Mouse (Mus musculus) frontal cortex, postnatal 10 days (tissue): Measurements from ENCODE around the gene Abca12.

Experiments used
- DNase-seq, 2 experiments: peaks; one replicate each; pipeline ENCODE4 v3.0.0; 2022; ENCODE audit warnings: low spot score in 2 of 2, mixed read lengths in 1 of 2

The Abca12 gene

DNA sequence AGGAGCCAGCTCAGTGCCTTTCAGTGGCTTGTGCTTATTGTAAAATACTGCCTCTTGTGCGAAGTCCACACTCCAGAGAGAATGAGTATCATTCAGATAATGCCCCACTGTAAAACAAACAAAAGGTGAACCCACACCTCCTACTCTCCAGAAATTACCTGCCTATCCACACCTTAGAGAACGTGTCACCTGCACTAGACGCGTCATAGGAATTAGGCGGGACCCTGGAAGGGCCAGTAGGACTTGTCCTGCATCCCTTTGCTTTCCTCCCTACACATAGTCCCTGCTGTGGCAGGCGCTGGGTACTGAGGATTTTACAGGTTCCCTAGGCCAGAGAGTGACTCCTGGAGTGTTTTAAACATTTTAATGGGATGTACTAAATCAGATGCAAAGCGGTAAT lies at the start of gene Abca12:
Abca12 (minus strand) TSS at position 101 of the 400 bp plus-strand sequence.
- no peak for DNase-seq

- no peak for DNase-seq
Measured at GRCm38 (mm10) chr1:71457961-71458360, 43.3 kb upstream of the Abca12 start.

GRCm38 (mm10) chr1:71447424-71447823 lies 32.7 kb upstream of the Abca12 start:
- DNase-seq: no peak

- no peak for DNase-seq
Measured at GRCm38 (mm10) chr1:71421741-71422333, 7.1 kb upstream of the Abca12 start.

- DNase-seq: no peak
Measured at GRCm38 (mm10) chr1:71418467-71418866, 3.8 kb upstream of the Abca12 start.

DNA sequence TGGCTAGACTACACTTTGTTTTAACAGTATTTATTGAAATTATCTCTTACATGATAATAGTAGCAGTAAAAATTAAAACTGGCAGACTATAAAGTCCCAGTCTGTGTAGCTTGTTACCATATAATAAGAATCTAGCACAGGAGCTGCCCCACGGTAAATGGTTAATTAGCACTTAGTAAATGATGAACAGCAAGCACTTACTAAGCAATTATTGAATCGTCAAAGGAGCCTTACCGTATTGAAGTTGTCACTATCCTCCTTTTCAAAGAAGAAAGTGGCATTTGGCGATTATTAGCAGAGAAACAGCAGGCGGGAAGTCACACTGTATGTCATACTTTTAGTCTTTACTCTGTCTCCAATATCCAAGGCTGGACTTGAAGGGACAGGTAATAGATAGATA lies 3.2 kb upstream of the Abca12 start:
- no peak for DNase-seq

DNA sequence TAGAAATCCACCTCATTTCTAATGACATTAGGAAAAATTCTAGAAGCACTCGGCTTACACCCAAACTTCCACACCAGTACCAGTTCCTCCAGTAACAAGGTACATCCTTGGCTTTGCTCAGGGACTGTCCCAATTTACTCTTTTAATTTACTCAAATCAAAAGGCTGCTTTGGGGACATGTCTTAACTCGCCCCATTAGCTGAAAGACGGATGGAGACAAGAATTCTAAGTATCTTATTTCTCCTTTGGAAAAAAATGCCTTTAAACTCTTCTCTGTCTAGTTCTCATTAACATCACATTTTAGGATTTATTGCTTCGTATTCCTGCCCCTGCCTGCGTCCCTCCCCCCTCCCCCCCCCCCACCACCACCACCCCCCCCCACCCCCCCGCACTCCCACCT lies 626 bp downstream of the Abca12 start:
- no peak for DNase-seq

- no peak for DNase-seq
Measured at GRCm38 (mm10) chr1:71413114-71413513, 1.6 kb downstream of the Abca12 start.

DNA sequence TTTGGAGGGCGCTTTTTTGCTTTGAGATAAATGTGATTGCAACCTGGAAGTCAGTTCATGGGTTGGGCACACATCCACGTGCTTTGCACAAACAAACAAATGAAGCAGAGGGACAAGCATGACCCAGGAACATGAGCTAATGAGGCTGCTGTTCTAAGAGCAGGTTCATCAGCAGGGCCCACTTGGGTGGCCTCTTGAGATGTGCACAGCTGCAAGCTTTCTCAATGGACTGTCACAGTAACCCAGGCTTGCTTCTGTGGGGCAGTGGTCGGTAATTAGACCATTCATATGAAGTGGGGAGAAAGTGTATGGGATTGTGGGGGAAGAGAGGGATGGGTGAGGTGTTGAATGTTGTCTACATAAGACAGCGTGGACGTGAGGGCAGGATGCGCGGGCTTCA lies 7.0 kb downstream of the Abca12 start:
- no peak for DNase-seq

GRCm38 (mm10) chr1:71397635-71398034 lies 17.1 kb downstream of the Abca12 start:
- DNase-seq: no peak

- DNase-seq: no peak
Measured at GRCm38 (mm10) chr1:71396105-71396504, 18.6 kb downstream of the Abca12 start.

DNA sequence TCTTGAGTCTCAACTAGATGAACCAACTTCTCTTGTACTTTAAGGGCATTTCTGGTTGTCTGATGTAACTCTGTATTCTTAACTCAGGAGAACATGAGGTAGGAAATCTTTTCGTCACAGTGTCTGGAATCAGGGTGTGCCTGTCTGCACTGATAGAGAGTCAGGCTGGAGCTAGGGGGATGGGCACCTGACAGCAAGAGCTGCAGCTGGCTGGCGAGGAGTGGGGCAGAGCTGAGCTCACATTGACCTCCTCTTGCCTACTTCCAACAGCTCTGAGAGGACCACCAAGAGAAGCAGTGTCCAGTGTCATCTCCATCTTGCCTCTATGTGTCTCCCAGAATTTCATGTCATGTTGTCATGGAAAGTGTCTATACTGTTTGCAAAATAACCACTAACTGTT lies 20.5 kb downstream of the Abca12 start:
- DNase-seq: no peak

GRCm38 (mm10) chr1:71393489-71393888 lies 21.2 kb downstream of the Abca12 start:
- no peak for DNase-seq

DNA sequence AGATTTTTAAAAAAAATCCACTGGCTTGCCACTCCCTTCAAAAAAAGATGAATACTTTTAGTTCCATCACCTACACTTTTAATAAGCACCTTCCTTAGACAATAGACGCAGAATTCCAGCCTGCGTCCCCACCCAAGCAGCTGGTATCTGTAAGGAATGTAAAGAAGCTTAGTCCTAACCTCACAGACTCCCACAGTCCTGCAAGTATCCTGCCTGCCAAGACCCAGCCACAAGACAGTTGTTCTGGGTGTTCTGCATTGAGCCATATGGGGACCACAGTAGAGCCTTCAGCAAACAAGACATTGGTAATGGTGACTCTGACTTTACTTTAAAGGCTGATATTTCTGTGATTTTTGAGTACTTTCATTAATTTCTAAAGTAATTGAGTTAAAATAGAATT lies 22.2 kb downstream of the Abca12 start:
- DNase-seq: no peak

DNA sequence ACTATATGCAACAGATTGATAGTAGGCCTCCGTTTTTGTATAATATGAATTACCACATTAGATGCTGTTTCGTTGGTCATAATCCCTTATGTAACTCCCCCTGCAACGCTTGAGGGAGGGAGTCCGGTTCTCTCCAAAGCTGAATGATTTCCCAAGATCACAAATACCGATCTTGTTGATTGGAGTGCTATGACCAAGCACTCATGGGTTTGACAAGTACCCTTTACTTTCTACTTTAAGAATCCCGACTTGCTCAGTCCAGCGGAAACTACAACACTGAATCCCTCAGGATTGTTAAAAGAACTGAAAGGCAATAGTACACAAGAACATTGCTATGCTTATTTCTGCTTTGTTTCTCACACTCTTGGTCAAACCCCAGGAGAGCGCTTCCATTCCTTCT lies 28.1 kb downstream of the Abca12 start:
- no peak for DNase-seq

DNA sequence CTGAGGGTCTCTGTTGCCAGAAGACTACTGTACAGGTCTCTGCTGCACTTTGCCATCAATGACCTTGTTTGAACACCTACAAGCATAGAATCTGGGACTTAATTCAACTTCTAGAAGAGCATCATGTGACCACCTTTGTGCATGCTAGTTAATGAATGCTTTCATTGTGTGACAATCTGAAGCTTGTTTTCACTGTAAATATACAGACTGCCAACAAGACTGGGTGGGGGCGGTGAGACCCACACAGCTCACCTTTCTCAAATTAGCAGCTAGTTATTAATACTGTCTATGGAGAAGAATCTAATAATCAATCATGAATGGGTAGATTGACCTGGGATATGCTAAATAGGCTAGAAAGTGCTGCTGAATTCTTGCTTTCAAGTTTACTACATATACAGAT lies 30.6 kb downstream of the Abca12 start:
- DNase-seq: no peak

GRCm38 (mm10) chr1:71373090-71373489 lies 41.6 kb downstream of the Abca12 start:
- DNase-seq: no peak

GRCm38 (mm10) chr1:71370266-71370665 lies 44.4 kb downstream of the Abca12 start:
- no peak for DNase-seq

DNA sequence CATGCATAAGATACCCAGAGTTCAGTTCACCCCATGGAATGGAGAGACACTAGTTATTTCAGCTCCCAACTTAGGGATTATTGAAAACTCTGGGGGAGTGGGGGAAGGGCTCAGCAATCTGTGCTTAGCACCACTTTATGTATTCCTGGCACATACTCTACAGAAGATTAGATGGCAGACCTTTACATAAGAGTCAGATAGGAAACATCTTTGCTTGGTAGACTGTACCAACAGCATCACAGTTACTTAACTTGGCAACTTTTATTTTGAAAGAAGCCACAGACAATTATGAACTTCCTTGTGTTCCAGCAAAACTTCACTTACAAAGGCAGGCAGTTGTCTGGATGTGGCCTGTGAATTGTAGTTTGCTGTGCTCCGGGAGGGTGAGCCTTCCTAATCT lies 46.9 kb downstream of the Abca12 start:
- no peak for DNase-seq

- DNase-seq: no peak
Measured at GRCm38 (mm10) chr1:71342861-71343554, 71.7 kb downstream of the Abca12 start.

DNA sequence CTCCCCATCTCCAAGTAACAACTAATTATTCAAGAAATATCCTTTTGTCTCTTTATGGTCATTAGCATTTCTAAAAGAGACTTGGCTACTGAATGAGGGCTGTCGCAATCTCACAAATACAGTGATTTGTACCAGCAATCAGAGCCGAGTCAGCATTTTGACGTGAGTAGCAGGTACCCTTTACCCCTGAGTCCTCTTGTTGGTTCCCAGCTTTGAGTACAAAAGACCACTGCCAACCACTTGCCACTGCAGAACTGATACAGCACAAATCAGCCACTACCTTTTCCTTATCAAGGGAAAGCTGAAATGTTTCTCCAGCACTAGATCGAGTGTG lies 72.5 kb downstream of the Abca12 start:
- no peak for DNase-seq

DNA sequence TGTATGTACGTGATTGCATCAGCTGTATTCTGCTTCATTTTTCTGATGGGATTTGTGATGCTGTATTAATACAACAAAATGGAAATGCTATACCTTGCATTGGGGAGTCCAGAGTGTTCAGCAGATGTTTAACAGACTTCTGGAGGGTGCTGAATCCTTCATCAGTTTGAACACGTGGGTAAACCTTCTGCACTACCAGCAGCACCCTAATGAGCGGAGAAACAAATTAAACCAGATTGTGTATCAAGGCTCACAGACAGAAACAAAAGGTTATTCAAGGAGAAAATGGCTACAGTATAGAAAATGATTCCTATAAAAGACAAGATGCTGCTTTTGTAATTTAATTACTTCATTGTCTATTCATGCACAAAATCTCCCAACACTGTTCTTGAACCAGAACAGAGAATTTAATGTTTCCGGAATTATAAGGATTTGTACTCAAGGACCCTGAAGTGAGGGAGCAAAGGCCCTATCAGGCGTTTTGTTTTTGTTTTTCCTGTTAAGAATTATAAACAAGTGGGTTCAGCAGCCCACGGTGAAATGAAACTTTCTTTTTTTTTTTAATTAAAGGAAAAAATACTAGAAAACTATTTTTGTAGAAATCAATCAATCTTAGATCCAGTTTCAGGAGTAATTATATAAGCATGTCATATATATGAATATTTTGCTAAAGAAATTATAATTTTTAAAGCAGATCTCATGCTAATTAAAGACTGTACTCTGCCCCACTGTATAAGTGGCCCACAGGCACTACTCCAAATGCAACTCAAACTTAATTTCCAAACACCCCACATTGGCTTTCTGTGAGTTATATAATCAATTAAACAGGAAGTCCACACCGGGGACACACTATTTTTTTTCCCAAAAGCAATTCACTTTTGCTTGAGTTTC lies 73.1 kb downstream of the Abca12 start:
- no peak for DNase-seq
